Mouse (Mus musculus) testis, adult 2 months (tissue): Measurements from ENCODE around the gene Pdzd4.

Experiments used
- CTCF ChIP-seq: fragments of 200-500 bp; IDR thresholded peaks from 2 replicates; pipeline ENCODE4 v1.5.1; 2012; ENCODE audit warnings: low read depth, mild to moderate bottlenecking, inconsistent platforms, low read length, moderate library complexity; ENCODE audit not compliant: control insufficient read depth, insufficient read depth, insufficient replicate concordance
- POLR2A ChIP-seq: fragments of 200-500 bp; IDR thresholded peaks from 2 replicates; pipeline ENCODE4 v1.6.1; 2012; ENCODE audit warnings: low read depth, mild to moderate bottlenecking, inconsistent platforms, low read length, moderate library complexity; ENCODE audit not compliant: control insufficient read depth

- TF ChIP-seq CTCF (no peak), POLR2A (no peak)
Measured at GRCm38 (mm10) chrX:73835731-73836130, 11.0 kb upstream of the Pdzd4 start.
